Mouse (Mus musculus): ENCODE data around the gene Slc41a1. TPM values are rescaled to one million over a fixed set of nuclear protein-coding genes. Genes with fewer than 3 reads are reported as not detected.

The Slc41a1 gene
- polyA plus RNA-seq, 1 experiment from 2014 or later, result 12.6 TPM

DNA sequence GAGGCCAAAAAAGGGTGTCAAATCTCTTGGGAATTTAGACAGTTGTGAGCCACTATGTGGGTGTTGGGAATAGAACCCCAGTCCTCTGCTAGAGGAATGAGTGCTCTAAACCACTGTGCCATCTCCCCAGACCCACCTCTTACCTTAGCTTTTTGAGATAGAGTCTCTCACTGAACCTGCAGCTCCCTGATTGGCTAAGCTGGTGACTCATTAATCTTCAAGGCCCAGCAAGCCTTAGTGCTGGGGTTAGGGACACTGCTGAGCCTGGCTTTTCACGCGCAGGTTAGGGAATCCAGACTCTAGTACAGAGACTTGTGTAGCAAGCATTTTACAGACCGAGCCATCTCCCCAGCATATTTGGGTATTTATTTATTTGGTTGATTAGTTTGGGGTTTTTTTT, 9.7 kb downstream of the Slc41a1 start:
- ATAC-seq (ENCODE audit: low read depth), result no peak
- Histone ChIP-seq H3K36me3 (ENCODE audit: control insufficient read depth, insufficient read depth, low read length) (peaks cover 2% of the 10 kb centered on the region; the same call in 1 of the 2 replicates), H3K9ac (ENCODE audit: low read length) (no peak overlapping the region), H3K27me3 (ENCODE audit: control insufficient read depth, insufficient read depth, low read depth, low read length) (no peaks in the 10 kb centered on the region), H3K9me3 (ENCODE audit: control insufficient read depth, low read length) (no peaks in the 10 kb centered on the region), H3K27ac (ENCODE audit: low read length) (no peak overlapping the region), H3K4me1 (replicated peaks; ENCODE audit: control insufficient read depth, insufficient read depth, low read length) (no peaks in the 10 kb centered on the region), H3K4me2 (ENCODE audit: low read depth, low read length) (no peak overlapping the region), H3K4me3 (ENCODE audit: low read length) (no peak overlapping the region)
- WGBS, result 81% methylated on average over 3 of the region's 3 CpGs

DNA sequence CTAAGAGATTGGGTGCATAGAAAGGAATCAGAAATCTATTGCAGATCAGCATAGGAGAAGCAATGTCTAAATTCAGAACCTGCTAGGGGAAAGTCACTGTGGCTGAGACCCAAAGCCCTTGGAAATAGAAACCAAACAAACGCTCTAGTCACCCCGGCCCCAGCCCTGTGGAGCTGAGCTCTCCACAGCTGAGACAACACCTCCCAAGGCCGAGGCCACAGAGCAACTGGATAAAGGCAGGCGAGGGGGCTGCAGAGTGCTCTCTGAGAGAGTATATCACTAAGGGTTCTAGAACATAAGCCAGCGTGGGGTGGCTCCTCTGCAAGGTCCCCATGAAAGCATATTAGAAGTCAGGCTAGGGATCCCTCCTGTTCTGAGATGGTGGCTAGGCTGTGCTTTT, 11.2 kb downstream of the Slc41a1 start:
- peaks cover 5% of the 10 kb centered on the region; the same call in 1 of the 2 replicates for H3K36me3 ChIP-seq (ENCODE audit: control insufficient read depth, insufficient read depth, low read length)
- H3K4me1 ChIP-seq (replicated peaks; ENCODE audit: control insufficient read depth, insufficient read depth, low read length), result no peaks in the 10 kb centered on the region
- H3K27ac ChIP-seq (ENCODE audit: low read length), result no peak overlapping the region
- no peaks in the 10 kb centered on the region for H3K9me3 ChIP-seq (ENCODE audit: control insufficient read depth, low read length)
- no peak overlapping the region for H3K4me3 ChIP-seq (ENCODE audit: low read length)
- no peak overlapping the region for H3K4me2 ChIP-seq (ENCODE audit: low read depth, low read length)
- 53% methylated on average over 5 of the region's 5 CpGs for WGBS
- H3K9ac ChIP-seq (ENCODE audit: low read length), result no peak overlapping the region
- H3K27me3 ChIP-seq (ENCODE audit: control insufficient read depth, insufficient read depth, low read depth, low read length), result no peaks in the 10 kb centered on the region
- no peak for ATAC-seq (ENCODE audit: low read depth)

DNA sequence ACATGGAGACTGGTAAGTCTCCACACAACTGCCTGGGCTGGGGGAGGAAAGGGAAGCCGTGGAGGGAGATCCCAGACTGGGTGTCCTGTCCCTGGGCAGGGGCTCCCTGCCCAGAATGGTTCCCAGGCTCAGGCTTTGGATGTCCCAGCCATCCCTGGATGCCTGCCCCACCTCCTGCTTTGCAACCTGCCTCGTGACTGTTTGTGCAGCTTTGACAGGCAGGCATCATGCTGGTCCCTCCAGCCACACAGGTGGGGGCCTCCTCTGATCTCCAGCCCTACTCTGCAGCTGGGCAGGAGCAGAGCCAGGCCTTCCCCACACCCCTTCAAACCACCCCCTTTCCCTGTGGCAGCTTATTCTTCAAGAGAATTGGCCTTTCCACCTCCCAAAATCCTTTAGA, 12.0 kb downstream of the Slc41a1 start:
- H3K4me1 ChIP-seq (replicated peaks; ENCODE audit: control insufficient read depth, insufficient read depth, low read length), result no peaks in the 10 kb centered on the region
- H3K9ac ChIP-seq (ENCODE audit: low read length), result no peak overlapping the region
- H3K27me3 ChIP-seq (ENCODE audit: control insufficient read depth, insufficient read depth, low read depth, low read length), result no peaks in the 10 kb centered on the region
- peaks cover 8% of the 10 kb centered on the region for H3K36me3 ChIP-seq (ENCODE audit: control insufficient read depth, insufficient read depth, low read length)
- no peak for ATAC-seq (ENCODE audit: low read depth)
- H3K4me2 ChIP-seq (ENCODE audit: low read depth, low read length), result no peak overlapping the region
- no peak overlapping the region for H3K4me3 ChIP-seq (ENCODE audit: low read length)
- H3K9me3 ChIP-seq (ENCODE audit: control insufficient read depth, low read length), result no peaks in the 10 kb centered on the region
- no peak overlapping the region for H3K27ac ChIP-seq (ENCODE audit: low read length)
- WGBS, result 53% methylated on average over 2 of the region's 2 CpGs

DNA sequence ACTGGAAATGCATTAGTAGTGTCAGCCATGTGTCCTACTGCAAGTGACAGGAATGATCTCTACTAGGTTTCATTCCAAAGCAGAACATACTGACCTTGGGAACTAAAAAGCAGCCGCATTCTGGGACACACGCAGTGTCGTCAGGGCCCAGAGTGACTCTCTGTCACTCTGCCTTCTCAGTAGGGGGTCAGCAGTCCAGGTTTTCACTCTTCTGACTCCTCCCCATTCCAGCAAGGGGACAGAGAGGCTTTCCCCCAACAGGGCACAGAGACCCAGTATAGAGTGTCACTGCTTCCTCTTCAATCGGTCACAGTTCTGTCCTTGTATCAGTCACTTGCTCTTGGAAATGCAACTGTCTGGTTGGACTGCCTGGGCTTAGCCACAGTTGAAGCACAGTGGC, 14.9 kb downstream of the Slc41a1 start:
- H3K4me1 ChIP-seq (replicated peaks; ENCODE audit: control insufficient read depth, insufficient read depth, low read length), result no peaks in the 10 kb centered on the region
- H3K4me3 ChIP-seq (ENCODE audit: low read length), result no peak overlapping the region
- H3K36me3 ChIP-seq (ENCODE audit: control insufficient read depth, insufficient read depth, low read length), result peaks cover 17% of the 10 kb centered on the region
- H3K9me3 ChIP-seq (ENCODE audit: control insufficient read depth, low read length), result no peaks in the 10 kb centered on the region
- H3K9ac ChIP-seq (ENCODE audit: low read length), result no peak overlapping the region
- no peaks in the 10 kb centered on the region for H3K27me3 ChIP-seq (ENCODE audit: control insufficient read depth, insufficient read depth, low read depth, low read length)
- 84% methylated on average over 4 of the region's 4 CpGs for WGBS
- H3K4me2 ChIP-seq (ENCODE audit: low read depth, low read length), result no peak overlapping the region
- ATAC-seq (ENCODE audit: low read depth), result no peak
- no peak overlapping the region for H3K27ac ChIP-seq (ENCODE audit: low read length)

DNA sequence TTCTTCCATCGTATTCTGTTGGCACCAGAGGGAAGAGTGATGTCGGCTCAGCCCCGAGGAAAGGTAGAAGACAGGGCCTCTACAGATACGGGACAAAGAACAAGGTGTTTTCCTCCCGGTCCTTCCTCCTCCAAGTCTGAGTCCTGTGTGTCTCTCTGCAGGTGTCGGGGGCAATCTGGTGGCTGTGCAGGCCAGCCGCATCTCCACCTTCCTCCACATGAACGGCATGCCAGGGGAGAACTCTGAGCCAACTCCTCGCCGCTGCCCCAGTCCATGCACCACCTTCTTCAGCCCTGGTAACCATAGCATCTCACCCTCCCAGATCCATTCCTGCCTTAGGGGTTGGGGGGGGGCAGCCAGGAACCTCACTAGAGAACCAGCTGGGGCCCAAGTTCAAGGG, 16.5 kb downstream of the Slc41a1 start:
- no peak overlapping the region for H3K4me2 ChIP-seq (ENCODE audit: low read depth, low read length)
- WGBS, result 94% methylated on average over 10 of the region's 10 CpGs
- peaks cover 17% of the 10 kb centered on the region for H3K36me3 ChIP-seq (ENCODE audit: control insufficient read depth, insufficient read depth, low read length)
- H3K27me3 ChIP-seq (ENCODE audit: control insufficient read depth, insufficient read depth, low read depth, low read length), result no peaks in the 10 kb centered on the region
- ATAC-seq (ENCODE audit: low read depth), result no peak
- H3K9me3 ChIP-seq (ENCODE audit: control insufficient read depth, low read length), result no peaks in the 10 kb centered on the region
- no peak overlapping the region for H3K9ac ChIP-seq (ENCODE audit: low read length)
- H3K27ac ChIP-seq (ENCODE audit: low read length), result no peak overlapping the region
- no peak overlapping the region for H3K4me3 ChIP-seq (ENCODE audit: low read length)
- no peaks in the 10 kb centered on the region for H3K4me1 ChIP-seq (replicated peaks; ENCODE audit: control insufficient read depth, insufficient read depth, low read length)

DNA sequence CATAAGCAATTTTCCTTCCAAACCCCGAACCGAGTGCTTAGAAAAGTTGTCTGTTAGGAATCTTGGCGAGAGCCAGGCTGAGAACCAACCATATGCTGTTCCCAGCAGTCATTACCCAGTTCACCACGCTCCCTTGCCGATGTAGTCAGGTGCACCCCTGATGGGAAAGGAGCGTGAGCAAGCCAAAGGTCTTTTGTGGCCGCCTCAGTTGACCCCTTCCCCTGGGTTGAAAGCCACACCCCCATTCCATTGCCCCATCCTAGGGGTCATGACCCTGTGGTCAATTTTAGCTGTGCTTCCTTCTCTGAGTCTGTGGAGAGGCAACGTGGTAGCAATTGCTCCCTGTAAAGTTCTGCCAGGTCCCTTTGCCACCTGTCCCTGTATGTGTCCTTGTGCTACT, 17.6 kb downstream of the Slc41a1 start:
- no peak overlapping the region for H3K27ac ChIP-seq (ENCODE audit: low read length)
- no peak for ATAC-seq (ENCODE audit: low read depth)
- no peak overlapping the region for H3K4me2 ChIP-seq (ENCODE audit: low read depth, low read length)
- H3K9ac ChIP-seq (ENCODE audit: low read length), result no peak overlapping the region
- no peaks in the 10 kb centered on the region for H3K27me3 ChIP-seq (ENCODE audit: control insufficient read depth, insufficient read depth, low read depth, low read length)
- WGBS, result 77% methylated on average over 8 of the region's 8 CpGs
- no peaks in the 10 kb centered on the region for H3K9me3 ChIP-seq (ENCODE audit: control insufficient read depth, low read length)
- no peaks in the 10 kb centered on the region for H3K4me1 ChIP-seq (replicated peaks; ENCODE audit: control insufficient read depth, insufficient read depth, low read length)
- no peak overlapping the region for H3K4me3 ChIP-seq (ENCODE audit: low read length)
- peaks cover 17% of the 10 kb centered on the region for H3K36me3 ChIP-seq (ENCODE audit: control insufficient read depth, insufficient read depth, low read length)

DNA sequence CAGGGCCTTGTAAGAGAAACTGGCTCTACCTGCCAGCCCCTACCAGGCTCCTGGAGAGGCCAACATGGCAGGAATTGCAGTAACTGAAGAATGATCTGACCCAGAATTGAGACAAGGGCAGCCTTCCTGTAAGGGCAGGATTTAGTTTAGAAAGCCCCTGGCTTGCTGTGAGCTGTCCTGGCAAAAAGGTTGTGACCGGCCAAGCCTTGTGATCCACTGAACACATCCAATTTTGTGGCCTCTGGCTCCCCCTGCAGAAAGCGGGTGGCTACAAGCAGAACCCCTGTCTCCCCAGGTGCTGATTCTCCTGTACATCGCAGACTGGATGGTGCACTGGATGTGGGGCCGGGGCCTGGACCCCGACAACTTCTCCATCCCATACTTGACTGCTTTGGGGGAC, 19.0 kb downstream of the Slc41a1 start:
- no peaks in the 10 kb centered on the region for H3K4me1 ChIP-seq (replicated peaks; ENCODE audit: control insufficient read depth, insufficient read depth, low read length)
- H3K27me3 ChIP-seq (ENCODE audit: control insufficient read depth, insufficient read depth, low read depth, low read length), result no peaks in the 10 kb centered on the region
- H3K27ac ChIP-seq (ENCODE audit: low read length), result no peak overlapping the region
- no peaks in the 10 kb centered on the region for H3K9me3 ChIP-seq (ENCODE audit: control insufficient read depth, low read length)
- WGBS, result 74% methylated on average over 5 of the region's 5 CpGs
- H3K4me2 ChIP-seq (ENCODE audit: low read depth, low read length), result no peak overlapping the region
- H3K4me3 ChIP-seq (ENCODE audit: low read length), result no peak overlapping the region
- peaks cover 14% of the 10 kb centered on the region for H3K36me3 ChIP-seq (ENCODE audit: control insufficient read depth, insufficient read depth, low read length)
- no peak overlapping the region for H3K9ac ChIP-seq (ENCODE audit: low read length)
- ATAC-seq (ENCODE audit: low read depth), result 0 out of 2 replicates have a peak, but pooled peaks have one; percentile 20

DNA sequence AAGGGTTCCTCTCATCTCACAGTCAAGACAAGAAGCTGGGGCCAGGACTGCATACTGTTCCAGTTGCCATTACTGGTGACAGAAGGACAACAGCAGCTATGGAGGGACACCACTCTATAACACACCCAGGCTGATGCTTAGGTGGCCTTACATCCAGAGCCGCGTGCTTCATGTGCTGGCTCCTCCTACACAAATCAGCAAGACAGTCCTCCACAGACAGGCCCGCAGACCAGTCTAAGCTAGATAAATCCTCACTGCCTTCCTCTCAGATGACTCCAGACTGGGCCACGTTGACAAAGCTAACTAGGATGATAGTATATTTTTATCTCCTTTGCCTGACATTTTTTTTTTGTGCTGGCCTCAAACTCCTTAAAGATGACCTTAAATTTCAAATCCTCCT, 34.5 kb downstream of the Slc41a1 start:
- WGBS, result 75% methylated on average over 4 of the region's 4 CpGs
- H3K4me3 ChIP-seq (ENCODE audit: low read length), result no peak overlapping the region
- no peaks in the 10 kb centered on the region for H3K36me3 ChIP-seq (ENCODE audit: control insufficient read depth, insufficient read depth, low read length)
- H3K27ac ChIP-seq (ENCODE audit: low read length), result no peak overlapping the region
- H3K9me3 ChIP-seq (ENCODE audit: control insufficient read depth, low read length), result no peaks in the 10 kb centered on the region
- no peaks in the 10 kb centered on the region for H3K27me3 ChIP-seq (ENCODE audit: control insufficient read depth, insufficient read depth, low read depth, low read length)
- H3K4me1 ChIP-seq (replicated peaks; ENCODE audit: control insufficient read depth, insufficient read depth, low read length), result no peaks in the 10 kb centered on the region
- H3K9ac ChIP-seq (ENCODE audit: low read length), result no peak overlapping the region
- no peak for ATAC-seq (ENCODE audit: low read depth)
- no peak overlapping the region for H3K4me2 ChIP-seq (ENCODE audit: low read depth, low read length)

DNA sequence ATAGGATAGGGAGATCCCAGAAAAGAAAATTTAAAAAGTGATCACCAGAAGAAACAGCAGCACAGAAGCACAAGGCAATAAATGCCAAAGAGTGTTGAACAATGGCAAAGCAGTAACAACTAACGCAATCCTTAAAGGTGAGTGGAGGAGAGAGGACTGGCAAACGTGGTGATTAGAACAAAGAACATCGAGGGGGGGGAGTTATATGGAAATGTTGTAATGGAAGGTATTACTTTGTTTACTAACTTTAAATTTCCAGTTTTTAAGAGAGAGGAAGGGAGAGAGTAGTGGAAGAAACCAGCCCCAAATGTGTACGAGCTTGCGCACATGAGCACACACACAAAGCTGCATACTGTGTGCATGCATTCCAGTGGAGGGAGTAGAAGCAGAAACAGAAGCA, 38.3 kb downstream of the Slc41a1 start:
- H3K9ac ChIP-seq (ENCODE audit: low read length), result no peak overlapping the region
- ATAC-seq (ENCODE audit: low read depth), result no peak

More for the DNA sequence above, 38.3 kb downstream of the Slc41a1 start:
- Histone ChIP-seq H3K4me2 (ENCODE audit: low read depth, low read length) (no peak overlapping the region), H3K36me3 (ENCODE audit: control insufficient read depth, insufficient read depth, low read length) (no peaks in the 10 kb centered on the region; the same call in 1 of the 2 replicates), H3K4me3 (ENCODE audit: low read length) (no peak overlapping the region), H3K27ac (ENCODE audit: low read length) (no peak overlapping the region), H3K4me1 (replicated peaks; ENCODE audit: control insufficient read depth, insufficient read depth, low read length) (peaks cover 3% of the 10 kb centered on the region), H3K9me3 (ENCODE audit: control insufficient read depth, low read length) (no peaks in the 10 kb centered on the region), H3K27me3 (ENCODE audit: control insufficient read depth, insufficient read depth, low read depth, low read length) (no peaks in the 10 kb centered on the region)
- 79% methylated on average over 5 of the region's 5 CpGs for WGBS

Data from lung, embryonic 16.5 days (tissue).